Mouse (Mus musculus): ENCODE measurements around the gene Prrg3.
A peak's percentile ranks its signal among the peaks of the same experiment; 100 is the strongest.
"Not testable (repeated sequence)": the region's sequence is repeated elsewhere in the genome, so short reads cannot be mapped to it uniquely, and the experiment has no call there.

The Prrg3 gene

DNA sequence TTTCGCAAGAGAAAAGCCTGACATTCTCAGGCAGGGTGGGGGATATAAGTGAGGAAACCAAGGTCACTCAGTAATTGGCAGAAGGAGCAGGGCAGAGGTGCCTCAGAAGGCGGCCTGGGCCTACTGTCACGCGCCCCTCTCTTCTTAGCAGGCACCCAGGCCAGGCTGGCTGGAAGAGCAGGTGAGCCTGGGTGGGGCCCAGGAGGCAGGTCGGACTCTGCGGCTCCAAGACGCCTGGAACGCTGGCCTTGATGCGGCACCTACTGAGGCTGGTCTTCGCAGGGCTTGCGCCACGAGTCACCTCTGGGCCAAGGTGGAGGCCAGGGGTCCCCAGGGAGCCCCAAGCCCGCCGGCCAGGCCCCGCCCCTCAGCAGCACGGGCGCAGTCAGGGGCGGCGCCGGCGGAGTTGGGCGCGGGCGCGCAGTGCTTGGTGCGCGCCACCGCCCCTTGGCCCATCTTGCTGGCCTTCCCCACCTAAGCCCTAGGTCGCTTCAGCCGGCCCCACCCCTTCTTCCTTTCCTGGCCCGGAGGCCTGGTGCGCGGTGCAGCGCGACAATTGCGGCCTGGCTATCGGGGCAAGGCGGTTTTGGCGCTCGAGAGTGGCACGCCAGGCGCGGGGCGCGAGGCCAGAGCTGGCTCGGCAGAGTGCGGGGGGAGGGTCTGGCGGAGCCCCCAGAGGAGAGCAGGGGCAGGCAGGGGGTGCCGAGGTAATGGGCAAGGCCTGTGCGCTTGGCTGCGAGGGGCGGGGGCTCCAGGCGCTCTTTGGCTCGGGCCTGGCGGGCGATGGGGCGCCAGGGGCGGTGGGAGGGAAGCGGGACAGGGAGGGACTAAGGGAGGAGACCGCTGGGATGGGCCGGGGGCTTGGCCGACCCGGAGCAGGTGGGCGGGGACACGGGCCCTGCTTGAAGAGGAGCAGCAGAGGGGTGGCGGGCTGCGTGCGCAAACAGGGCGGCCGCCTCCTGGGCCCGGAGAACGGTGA lies at the start of gene Prrg3:
TSS of gene Prrg3 (plus strand) at position 552 of the 979 bp plus-strand sequence.
- peak; percentile 14 for DNase-seq (ENCODE audit: low spot score)

DNA sequence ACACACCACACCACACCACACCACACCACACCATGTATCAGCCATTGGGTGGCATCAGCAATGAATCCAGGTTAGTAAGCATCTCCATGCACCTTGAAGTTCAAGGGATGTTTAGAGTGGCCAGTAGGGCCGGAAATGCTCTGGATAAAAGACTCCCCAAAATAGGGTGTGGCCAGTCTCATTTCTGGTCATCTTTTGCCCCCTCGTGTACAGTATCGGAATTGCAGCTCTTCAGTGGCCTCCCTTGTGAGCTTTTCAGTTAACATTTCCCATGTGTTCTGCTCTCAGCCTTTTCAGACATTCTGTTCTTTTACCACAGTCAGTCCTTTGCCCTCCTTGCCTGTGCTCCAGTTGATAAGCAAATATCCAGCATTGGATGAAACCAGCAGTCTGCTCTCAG lies 15.8 kb upstream of the Prrg3 start:
- no peak for DNase-seq (ENCODE audit: low spot score)

DNA sequence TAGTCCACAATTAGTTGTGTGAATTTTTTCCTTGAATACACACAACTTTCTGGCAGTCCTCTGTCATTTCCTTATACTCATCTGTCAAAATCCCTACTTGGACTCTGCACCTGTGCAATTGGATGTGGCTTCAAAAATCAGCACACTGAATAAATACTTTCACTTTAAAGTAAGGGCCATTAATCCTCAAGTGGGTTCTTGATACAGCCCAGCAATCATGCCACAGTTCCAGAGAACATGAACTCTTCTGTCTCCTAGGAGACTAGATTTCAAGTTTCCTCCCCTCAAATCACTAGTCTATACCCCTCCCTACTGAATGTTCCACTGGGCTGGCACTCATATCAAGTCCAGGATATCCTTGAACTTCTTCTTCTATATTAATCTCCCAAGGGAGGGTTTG lies 4.1 kb upstream of the Prrg3 start:
- DNase-seq (ENCODE audit: low spot score) = no peak

DNA sequence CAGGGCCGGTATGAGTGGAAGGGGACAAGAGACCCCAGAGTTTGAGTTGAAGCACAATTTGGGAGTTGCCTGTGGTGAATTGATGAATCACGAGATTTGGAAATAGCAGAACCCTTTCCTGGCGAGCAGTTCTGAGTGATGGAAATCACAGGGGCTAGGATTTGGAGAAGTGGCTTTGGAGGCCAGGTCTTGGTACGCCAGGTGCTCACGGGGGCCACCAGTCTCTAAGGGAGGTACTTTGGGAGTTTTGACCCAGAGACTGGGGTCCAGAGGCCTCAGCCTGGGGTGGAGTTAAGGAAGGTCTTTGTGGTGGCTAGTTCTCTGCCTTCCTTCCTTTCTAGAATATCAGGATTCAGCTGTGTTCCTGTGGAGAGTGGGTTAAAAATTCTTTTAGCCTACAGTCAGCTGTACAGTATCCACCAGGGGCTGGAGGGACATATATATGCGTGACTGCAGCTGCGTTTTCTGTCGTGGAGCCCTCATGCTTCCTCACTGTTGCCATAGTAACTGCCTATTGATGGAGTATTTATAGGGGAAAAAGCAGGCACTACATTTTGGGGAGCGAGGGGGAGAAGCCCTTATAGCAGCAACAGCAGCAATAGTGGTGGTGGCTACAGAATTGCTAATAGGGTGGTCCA lies 970 bp downstream of the Prrg3 start:
- no peak for DNase-seq (ENCODE audit: low spot score)

DNA sequence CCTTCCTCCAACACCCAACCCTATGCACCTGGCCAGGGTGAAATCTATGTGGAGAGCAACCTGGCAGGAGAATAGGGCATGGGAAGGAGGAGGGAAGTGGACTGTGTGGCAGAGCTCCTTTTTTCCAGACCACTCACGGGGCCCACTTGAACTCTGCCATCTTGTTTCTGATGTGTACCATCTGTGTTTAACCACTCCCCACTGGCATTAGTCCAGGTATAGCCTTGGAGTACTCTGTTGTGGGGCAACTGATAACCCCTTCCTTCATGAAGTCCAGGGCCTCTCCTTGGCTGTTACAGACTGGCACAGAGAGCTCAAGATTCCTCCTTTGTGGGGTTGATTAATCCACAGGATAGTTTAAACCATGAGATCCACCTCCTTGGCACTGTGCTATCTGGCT lies 5.8 kb downstream of the Prrg3 start:
- no peak for DNase-seq (ENCODE audit: low spot score)

DNA sequence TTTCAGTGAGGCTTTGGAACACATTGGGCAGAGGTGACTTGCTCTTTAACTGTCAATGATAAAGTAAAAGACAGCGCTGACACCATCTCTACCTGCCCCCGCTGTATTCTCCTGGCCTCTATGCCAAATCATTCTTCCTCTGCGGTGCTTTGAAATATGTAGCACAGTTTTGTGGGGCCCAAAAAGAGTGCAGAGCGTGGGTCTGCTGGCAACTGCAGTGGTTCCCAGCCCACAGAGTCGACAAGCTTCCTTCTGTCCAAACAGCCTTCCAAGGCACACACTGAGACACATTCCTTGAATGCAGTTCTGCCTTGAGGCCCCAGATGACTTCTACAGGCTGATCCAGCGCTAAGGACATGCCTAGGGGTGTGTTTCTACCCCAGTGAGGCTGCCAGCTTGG lies 6.4 kb downstream of the Prrg3 start:
- DNase-seq (ENCODE audit: low spot score) = no peak

DNA sequence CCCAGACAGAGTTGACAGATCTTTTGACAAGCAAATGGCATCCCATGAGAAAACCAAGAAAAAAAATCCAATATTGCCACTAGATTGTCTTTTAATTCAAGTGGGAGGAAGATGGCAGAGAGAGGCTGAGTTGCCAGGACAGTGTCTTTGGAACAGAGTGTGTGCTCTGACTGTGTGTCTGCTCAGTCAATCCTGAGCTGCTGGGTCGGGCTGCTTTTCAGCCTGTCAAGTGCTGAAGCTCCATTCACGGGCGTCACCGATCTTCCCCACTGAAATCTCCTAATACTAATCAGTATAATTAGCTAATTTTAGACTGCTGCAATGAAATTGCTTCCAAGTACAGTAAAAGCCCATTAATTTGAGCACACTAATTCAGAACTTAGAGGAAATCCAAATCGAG lies 8.9 kb downstream of the Prrg3 start:
- no peak for DNase-seq (ENCODE audit: low spot score)

DNA sequence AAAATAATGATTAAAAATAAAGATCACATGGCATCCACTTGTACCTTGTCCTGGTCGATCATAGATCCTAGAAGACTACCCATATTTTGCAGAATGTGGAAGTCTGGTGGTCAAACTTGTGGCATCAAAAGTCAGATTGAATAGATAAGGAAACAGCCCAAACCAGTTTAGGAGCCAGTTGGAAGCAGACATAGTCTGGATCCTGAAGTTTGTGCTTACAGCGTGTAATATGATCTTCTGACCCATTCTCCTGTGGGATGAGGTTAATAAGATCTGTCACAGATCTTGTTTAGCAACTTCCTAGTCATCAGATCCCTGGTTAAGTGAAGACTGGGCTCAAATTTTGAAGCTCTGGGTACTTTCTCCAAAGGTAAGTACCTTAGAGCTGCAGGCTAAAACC lies 10.3 kb downstream of the Prrg3 start, which contains the start of gene Fate1:
TSS of gene Fate1 (plus strand) at position 301 of the 400 bp plus-strand sequence.
- DNase-seq (ENCODE audit: low spot score) = no peak

DNA sequence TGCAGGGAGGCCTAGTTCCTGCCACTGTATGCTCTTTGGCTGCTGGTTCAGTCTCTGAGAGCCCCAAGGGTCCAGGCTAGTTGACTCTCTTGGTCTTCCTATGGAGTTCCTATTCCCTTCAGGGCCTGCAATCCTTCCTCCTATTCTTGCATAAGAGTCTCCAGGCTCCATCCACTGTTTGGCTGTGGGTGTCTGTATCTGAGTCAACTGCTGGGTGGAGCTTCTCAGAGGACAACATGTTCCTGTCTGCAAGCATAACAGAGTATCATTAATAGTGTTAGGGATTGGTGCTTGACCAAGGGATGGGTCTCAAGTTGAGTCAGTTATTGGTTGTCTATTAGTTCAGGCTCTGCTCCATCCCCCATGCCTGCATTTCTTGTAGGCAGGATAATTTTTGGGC lies 15.3 kb downstream of the Prrg3 start:
- DNase-seq (ENCODE audit: low spot score) = not testable (repeated sequence)

DNA sequence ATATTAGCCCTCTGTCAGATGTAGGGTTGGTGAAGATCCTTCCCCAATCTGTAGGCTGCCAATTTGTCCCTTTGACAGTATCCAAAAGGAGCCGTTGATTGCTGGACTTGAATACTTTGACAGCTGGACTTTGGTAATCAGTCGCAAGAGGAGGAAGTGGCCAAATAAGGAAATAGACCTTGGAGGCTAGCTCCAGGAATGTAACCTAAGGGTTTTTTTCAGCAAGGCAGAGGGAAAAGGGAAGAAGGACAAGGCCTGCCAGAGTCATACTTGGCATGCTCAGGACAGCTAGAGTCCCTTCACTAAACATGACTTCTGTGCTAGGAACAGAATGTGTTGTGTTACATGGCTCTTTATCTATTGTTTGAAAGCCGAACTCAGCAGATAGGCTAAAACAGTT lies 18.0 kb downstream of the Prrg3 start:
- no peak for DNase-seq (ENCODE audit: low spot score)

DNA sequence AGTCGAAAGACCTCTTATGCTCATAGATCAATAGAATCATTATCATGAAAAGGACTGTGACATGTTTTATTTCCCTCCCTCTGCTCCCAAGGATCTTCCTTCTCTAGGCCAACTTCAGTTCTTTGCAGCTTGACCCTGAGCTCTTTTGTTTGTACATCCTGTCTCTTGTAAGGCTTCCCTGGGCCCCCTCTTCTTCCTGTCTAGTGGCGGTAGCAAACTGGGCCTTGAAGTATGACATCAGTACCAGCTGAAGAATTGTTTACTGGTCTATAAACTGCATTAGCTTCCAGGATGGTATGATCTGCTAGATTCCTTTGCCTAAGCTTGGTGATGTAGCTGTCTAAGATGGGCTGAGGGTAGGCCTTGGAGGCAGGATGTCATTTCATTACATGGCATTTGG lies 18.9 kb downstream of the Prrg3 start:
- DNase-seq (ENCODE audit: low spot score) = no peak

DNA sequence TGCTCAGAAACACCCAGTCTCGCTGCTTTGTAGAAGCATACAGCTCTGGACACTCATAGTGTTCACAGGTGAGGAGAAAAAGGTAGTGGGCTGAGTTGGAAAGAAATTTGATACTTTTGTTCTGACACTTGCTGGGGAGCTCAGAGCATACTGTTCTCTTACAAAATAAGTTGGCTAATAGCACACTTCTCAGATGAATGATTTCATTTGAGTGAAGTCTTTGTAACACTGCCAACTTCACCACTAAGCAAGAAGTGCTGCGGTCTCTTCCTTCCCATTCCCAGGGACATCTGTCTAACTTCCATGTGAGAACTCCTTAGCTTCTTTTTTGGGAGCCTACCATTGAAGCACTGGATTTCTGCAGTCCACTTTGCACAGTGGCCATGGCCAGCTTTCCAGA lies 20.8 kb downstream of the Prrg3 start:
- DNase-seq (ENCODE audit: low spot score) = no peak

DNA sequence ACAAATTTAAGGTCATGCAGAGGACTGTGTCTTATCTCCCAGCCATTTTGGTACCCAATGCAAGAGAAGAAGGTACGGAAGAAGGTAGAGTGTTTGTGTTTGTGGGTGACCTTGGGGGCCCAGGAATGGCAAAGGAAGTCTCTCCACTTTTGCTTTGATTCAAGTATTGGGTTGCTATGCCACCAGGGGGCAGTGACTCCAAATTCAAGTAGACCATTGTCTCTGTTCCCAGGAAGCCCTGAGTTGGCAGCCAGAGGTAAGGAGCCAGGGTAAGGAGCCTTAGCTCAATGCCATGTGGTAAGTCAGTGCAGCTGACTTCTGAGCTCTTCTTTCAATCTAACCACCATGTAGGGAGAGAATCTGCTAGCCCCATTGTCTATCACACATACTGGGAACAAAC lies 21.4 kb downstream of the Prrg3 start:
- DNase-seq (ENCODE audit: low spot score) = no peak

DNA sequence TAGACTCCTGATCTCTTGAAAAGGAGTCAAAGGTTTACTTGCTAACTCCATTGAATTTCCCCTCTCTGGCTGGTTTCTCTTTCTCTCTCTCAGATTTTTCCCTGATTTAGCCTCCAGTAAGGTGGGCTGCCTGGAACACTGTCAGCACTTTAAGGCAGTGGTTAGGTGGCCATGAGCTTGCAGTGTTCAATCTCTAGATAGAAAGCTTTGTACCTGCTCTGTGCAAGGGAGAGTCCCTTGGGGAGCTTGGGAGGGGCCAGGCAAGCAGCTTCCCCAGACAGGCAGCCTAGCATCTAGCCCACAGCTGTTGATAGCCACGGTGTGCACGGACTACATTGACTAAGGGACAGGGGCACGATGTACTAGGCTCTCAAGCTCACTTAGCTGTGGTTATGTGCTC lies 29.1 kb downstream of the Prrg3 start, which contains the start of gene Cnga2:
TSS of gene Cnga2 (plus strand) at position 301 of the 400 bp plus-strand sequence.
- DNase-seq (ENCODE audit: low spot score) = no peak

DNA sequence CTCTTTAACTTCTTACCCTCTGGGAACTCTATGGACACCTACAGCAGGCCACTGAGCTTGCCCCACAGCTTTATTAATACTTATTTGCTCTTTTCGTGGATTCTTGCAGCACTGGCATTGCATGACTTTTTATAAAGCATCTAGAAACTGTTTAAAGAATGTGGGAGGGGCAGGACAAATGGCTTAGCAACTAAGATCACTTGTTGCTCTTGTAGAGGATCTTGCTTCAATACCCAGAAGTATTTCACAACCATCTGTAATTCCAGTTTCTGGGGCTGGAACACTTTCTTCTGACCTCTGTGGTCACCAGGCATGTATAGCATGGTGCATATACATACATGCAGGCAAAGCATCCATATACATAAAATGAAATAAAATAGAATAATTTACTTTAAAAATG lies 33.5 kb downstream of the Prrg3 start:
- DNase-seq (ENCODE audit: low spot score) = no peak

DNA sequence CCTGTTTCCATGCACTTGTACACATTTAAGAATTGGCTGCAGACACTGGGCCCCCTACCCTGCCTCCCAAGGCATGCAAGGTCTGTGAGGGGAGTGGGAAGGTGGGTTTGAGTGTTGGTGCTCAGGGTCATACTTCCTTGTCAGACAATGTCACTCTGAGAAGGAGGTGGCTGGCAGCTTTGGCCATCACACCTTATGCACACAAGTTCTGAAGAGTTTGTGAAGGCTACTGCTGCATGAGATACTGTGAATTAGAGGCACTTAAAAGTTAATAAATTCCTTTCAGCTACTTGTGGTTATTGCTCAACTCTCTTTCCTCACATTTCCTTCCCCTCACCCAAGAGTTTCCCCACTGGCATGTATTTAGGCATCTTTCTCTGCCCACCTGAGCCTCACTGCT lies 47.5 kb downstream of the Prrg3 start:
- DNase-seq (ENCODE audit: low spot score) = no peak

DNA sequence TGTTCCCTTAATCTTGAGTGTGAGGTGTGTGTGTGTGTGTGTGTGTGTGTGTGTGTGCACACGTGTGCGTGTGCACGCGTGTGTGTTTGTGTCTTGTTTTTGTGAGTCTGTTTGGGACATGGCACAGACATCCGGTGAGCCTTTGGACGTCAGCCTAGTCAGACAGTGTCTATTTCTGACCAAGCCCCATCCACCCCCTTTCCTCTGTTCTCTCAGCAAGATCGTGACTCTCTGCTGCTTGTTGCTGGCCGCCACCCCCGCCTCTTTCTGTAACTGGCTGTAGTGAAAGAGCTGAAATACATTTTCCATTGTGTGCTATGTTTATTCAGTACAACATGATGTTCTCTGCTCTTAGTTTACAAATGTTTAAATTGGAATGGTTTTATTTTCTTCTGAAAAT lies 49.8 kb downstream of the Prrg3 start:
- no peak for DNase-seq (ENCODE audit: low spot score)

DNA sequence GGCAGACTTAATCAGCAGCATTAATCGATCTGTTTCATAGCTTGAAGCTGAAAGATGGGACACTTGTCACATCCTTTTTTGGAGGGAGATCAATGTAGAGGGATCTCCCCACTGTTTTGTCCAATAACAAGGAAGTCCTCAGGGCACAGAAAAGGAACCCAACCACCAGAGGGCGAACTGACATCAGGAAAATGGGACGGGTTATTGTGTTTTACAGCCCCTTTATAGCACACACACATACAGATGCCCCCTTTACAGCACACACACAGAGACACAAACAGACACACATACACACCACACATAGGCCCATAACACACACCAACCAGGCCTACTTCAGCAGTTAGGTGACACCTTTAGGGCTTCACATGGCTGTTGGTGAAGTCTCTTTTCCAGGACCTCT lies 50.4 kb downstream of the Prrg3 start:
- no peak for DNase-seq (ENCODE audit: low spot score)

DNA sequence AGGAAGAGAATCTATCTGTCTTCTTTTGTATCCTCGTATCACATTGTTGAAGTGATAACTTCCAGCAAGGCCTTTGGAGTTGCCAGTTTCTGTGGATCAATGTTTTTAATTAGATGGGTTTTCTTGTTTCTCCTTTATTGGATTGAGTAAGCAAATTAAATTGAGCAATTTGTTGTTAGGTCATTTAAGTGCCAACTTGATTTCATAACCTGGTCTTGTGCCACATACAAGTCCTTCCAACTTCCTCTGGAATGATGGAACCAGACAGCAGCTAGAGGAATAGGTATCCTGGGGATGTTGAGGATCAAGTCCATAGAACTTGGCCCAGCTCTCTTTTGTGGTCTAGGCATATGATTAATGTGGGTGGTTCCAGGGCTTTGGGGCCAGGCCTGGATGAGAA lies 59.8 kb downstream of the Prrg3 start:
- no peak for DNase-seq (ENCODE audit: low spot score)

All from ovary, postnatal 10 days (tissue).